Mouse (Mus musculus) embryonic fibroblast, embryonic 13.5 days (primary cell): ENCODE results near the gene Xylt2. TPM values are rescaled to one million over a fixed set of nuclear protein-coding genes. Genes with fewer than 3 reads are reported as not detected.

Source experiments
- H3K27ac ChIP-seq: 2 replicates; pipeline ENCODE4 v1.5.1; 2012; ENCODE audit warnings: low read length, control low read depth, inconsistent platforms; ENCODE audit not compliant: insufficient read depth
- H3K4me1 ChIP-seq: 2 replicates; pipeline ENCODE4 v1.6.1; 2011; ENCODE audit warnings: low read length; ENCODE audit not compliant: control insufficient read depth, insufficient read depth
- H3K4me3 ChIP-seq: 2 replicates; pipeline ENCODE4 v1.5.1; 2011; ENCODE audit warnings: mild to moderate bottlenecking, control low read depth, low read length; ENCODE audit not compliant: insufficient read depth
- CTCF ChIP-seq: IDR thresholded peaks from 2 replicates; pipeline ENCODE4 v1.5.1; 2011; ENCODE audit warnings: mild to moderate bottlenecking, control low read depth, low read length, moderate library complexity, borderline replicate concordance; ENCODE audit not compliant: insufficient read depth
- POLR2A ChIP-seq: IDR thresholded peaks from 2 replicates; pipeline ENCODE4 v1.6.1; 2011; ENCODE audit warnings: low read depth, mild to moderate bottlenecking, control low read depth, low read length, moderate library complexity
- polyA plus RNA-seq: library from polyadenylated mRNA; stranded (reverse); fragments of >200 nt; gene quantifications from 2 replicates; pipeline ENCODE4 v1.2.4, GENCODE M21; 2011; ENCODE audit warnings: low read depth; ENCODE audit not compliant: missing spikeins, insufficient read length

Gene Xylt2
- polyA plus RNA-seq, result 12.9 and 16.4 TPM in 2 replicates

- Histone ChIP-seq H3K4me1 (no peaks in the 10 kb centered on the region), H3K4me3 (peak within 1 kb of the TSS; percentile 66), H3K27ac (no peak within 1 kb of the TSS)
- TF ChIP-seq POLR2A, result peak; percentile 83
- no peak for TF ChIP-seq CTCF
These were observed at the start of gene Xylt2 for GRCm38 (mm10) chr11:94676754-94677606. TSS of gene Xylt2 (minus strand) at chr11:94677515.

- Histone ChIP-seq H3K4me3 (no peak overlapping the region), H3K27ac (no peak overlapping the region; the same call in 1 of the 2 replicates), H3K4me1 (peaks cover 2% of the 10 kb centered on the region)
- no peak for TF ChIP-seq CTCF
- TF ChIP-seq POLR2A, result no peak
These were observed 41.9 kb upstream of the Xylt2 start for GRCm38 (mm10) chr11:94719216-94719615.

- peaks cover 2% of the 10 kb centered on the region for H3K4me1 ChIP-seq
- no peak overlapping the region for H3K4me3 ChIP-seq
- TF ChIP-seq POLR2A (no peak), CTCF (no peak)
- no peak overlapping the region; the same call in 1 of the 2 replicates for H3K27ac ChIP-seq
These were observed 41.0 kb upstream of the Xylt2 start for GRCm38 (mm10) chr11:94718113-94718909.

- Histone ChIP-seq H3K27ac (no peak overlapping the region), H3K4me1 (peaks cover 2% of the 10 kb centered on the region), H3K4me3 (no peak overlapping the region)
- TF ChIP-seq POLR2A (no peak), CTCF (no peak)
These were observed 39.9 kb upstream of the Xylt2 start for GRCm38 (mm10) chr11:94717239-94717638.

GRCm38 (mm10) chr11:94716754-94717153 is 39.4 kb upstream of the Xylt2 start:
- TF ChIP-seq CTCF (no peak), POLR2A (no peak)
- Histone ChIP-seq H3K4me3 (no peak overlapping the region), H3K4me1 (peaks cover 2% of the 10 kb centered on the region), H3K27ac (no peak overlapping the region)

GRCm38 (mm10) chr11:94715622-94716021 is 38.3 kb upstream of the Xylt2 start:
- no peak overlapping the region for H3K27ac ChIP-seq
- peaks cover 2% of the 10 kb centered on the region for H3K4me1 ChIP-seq
- H3K4me3 ChIP-seq, result no peak overlapping the region
- TF ChIP-seq POLR2A, result no peak
- TF ChIP-seq CTCF, result no peak

- no peaks in the 10 kb centered on the region for H3K4me1 ChIP-seq
- TF ChIP-seq POLR2A (no peak), CTCF (no peak)
- H3K27ac ChIP-seq, result no peak overlapping the region
- H3K4me3 ChIP-seq, result no peak overlapping the region
These were observed 36.0 kb upstream of the Xylt2 start for GRCm38 (mm10) chr11:94713246-94713860.

GRCm38 (mm10) chr11:94704472-94704871 is 27.2 kb upstream of the Xylt2 start, which contains the start of gene Gm11541:
TSS of gene Gm11541 (minus strand) at chr11:94704499.
- no peak for TF ChIP-seq CTCF
- TF ChIP-seq POLR2A, result no peak
- Histone ChIP-seq H3K4me3 (no peak within 1 kb of the TSS), H3K4me1 (no peaks in the 10 kb centered on the region), H3K27ac (no peak within 1 kb of the TSS)

GRCm38 (mm10) chr11:94704020-94704419 is 26.7 kb upstream of the Xylt2 start:
- Histone ChIP-seq H3K4me3 (no peak overlapping the region), H3K27ac (no peak overlapping the region), H3K4me1 (no peaks in the 10 kb centered on the region)
- TF ChIP-seq POLR2A, result no peak
- TF ChIP-seq CTCF, result no peak

- Histone ChIP-seq H3K4me3 (no peak overlapping the region), H3K27ac (no peak overlapping the region), H3K4me1 (no peaks in the 10 kb centered on the region)
- TF ChIP-seq CTCF, result no peak
- TF ChIP-seq POLR2A, result no peak
These were observed 24.9 kb upstream of the Xylt2 start for GRCm38 (mm10) chr11:94702216-94702610.
